Comparison of ENCODE assay signal across 14 mouse cellular contexts in the genomic region with DNA sequence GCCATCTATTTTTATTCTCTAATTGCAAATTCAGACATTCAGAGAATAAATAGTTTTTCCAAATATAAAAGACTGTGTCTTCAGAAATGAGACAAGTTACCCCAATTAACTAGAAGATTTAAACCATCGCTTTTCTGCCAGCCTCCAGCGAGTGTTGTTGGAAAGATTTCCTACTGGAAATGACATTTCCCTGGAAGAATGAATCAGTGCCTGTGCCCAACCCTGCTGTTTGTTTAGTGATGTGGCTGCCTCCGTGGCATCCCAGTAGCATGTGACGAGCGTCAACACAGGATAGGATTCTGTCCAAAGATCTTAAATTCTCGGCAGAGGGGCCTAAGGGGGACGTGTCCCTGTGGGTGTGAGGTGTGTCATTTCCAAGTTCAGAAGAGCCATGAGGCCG.
"Had no signal": no experiment of that assay in that cellular context is flagged by ENCODE, and none has a peak within 500 bp of the region (broad histone marks: within the 10 kb centered on the region; RNA-seq: fewer than 3 reads in every experiment).

No protein-coding gene starts in this region.

- H3K27ac ChIP-seq: left cerebral cortex, adult 2 months; liver, embryonic 13.5 days; lung, embryonic 15.5 days; macrophage; midbrain, embryonic 15.5 days; neural tube, embryonic 12.5 days; stomach, embryonic 15.5 days had no signal

- H3K4me2 ChIP-seq: limb, embryonic 12.5 days; liver, embryonic 13.5 days; lung, embryonic 15.5 days; midbrain, embryonic 11.5 days; midbrain, embryonic 15.5 days; neural tube, embryonic 12.5 days; stomach, embryonic 15.5 days had no signal

- H3K4me3 ChIP-seq: left cerebral cortex, adult 2 months; limb, embryonic 12.5 days; liver, embryonic 13.5 days; lung, embryonic 15.5 days; megakaryocyte, embryonic 14.5 days; midbrain, embryonic 15.5 days; neural tube, embryonic 12.5 days; stomach, embryonic 15.5 days had no signal

- ATAC-seq: liver, postnatal 0 days; midbrain, embryonic 15.5 days had no signal

- H3K27me3 ChIP-seq: limb, embryonic 12.5 days; liver, embryonic 13.5 days; lung, embryonic 15.5 days; megakaryocyte, embryonic 14.5 days; midbrain, embryonic 15.5 days; neural tube, embryonic 12.5 days; stomach, embryonic 15.5 days had no signal

- H3K9ac ChIP-seq: limb, embryonic 12.5 days; liver, embryonic 13.5 days; liver, postnatal 0 days; lung, embryonic 15.5 days; midbrain, embryonic 15.5 days; neural tube, embryonic 12.5 days; stomach, embryonic 15.5 days had no signal

- DNase-seq: kidney, adult 2 months; liver; liver, embryonic 13.5 days; liver, postnatal 0 days; thymus, postnatal 4 days had no signal

- H3K4me1 ChIP-seq: liver, embryonic 13.5 days; lung, embryonic 15.5 days; megakaryocyte, embryonic 14.5 days; midbrain, embryonic 15.5 days; neural tube, embryonic 12.5 days; stomach, embryonic 15.5 days had no signal

- H3K9me3 ChIP-seq: limb, embryonic 12.5 days; liver, embryonic 13.5 days; lung, embryonic 15.5 days; megakaryocyte, embryonic 14.5 days; midbrain, embryonic 15.5 days; neural tube, embryonic 12.5 days; stomach, embryonic 15.5 days had no signal
